Mouse (Mus musculus): ENCODE measurements around the gene Ppp2r5d. TPM values are rescaled to one million over a fixed set of nuclear protein-coding genes. Genes with fewer than 3 reads are reported as not detected.

The Ppp2r5d gene
- polyA plus RNA-seq, 2 experiments = 83.2 to 115 TPM

DNA sequence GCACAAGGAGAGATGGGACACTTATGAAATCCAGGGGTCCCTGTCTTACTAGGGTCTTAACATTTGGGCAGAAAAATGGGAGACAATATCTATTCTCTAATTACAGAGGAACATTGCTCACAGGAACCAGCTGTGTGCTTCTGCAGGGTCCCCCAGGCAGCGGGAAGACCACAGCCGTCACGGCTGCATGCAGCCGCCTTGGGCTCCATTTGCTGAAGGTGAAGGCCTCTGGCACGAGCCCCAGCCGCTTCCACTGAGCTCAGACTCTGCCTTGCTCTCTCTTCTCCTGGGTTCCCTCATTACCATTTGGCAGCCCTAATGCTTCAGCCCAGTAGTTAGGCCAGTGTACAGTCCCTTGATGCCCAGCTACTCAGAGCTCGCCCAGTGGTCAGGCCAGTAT is 16.2 kb upstream of the Ppp2r5d start:
- ATAC-seq (ENCODE audit: low FRiP score, low read depth) (no peak), DNase-seq (ENCODE audit: low spot score) (no peak)
- peaks cover 78% of the 10 kb centered on the region for H3K36me3 ChIP-seq (ENCODE audit: control insufficient read depth, insufficient read depth, low read length)
- no peak for TF ChIP-seq POLR2A (IDR thresholded peaks at IDR 0.05; ENCODE audit: borderline replicate concordance, extremely low read depth, insufficient read depth, insufficient read length)
- H3K27ac ChIP-seq (replicated peaks; ENCODE audit: low read depth, low read length) = no peak overlapping the region
- no peaks in the 10 kb centered on the region for H3K9me3 ChIP-seq (ENCODE audit: control insufficient read depth, low read length)
- no peak overlapping the region for H3K9ac ChIP-seq (ENCODE audit: low read depth, low read length, severe bottlenecking)
- no peak overlapping the region for H3K4me2 ChIP-seq (replicated peaks; ENCODE audit: low read depth, low read length, severe bottlenecking)
- no peak overlapping the region for H3K4me3 ChIP-seq (replicated peaks; ENCODE audit: low read length)
- WGBS = 80% methylated on average over 7 of the region's 7 CpGs
- no peaks in the 10 kb centered on the region for H3K27me3 ChIP-seq (ENCODE audit: control insufficient read depth, insufficient read depth, low read length)
- no peaks in the 10 kb centered on the region for H3K4me1 ChIP-seq (ENCODE audit: control insufficient read depth, insufficient read depth, low read length)

GRCm38 (mm10) chr17:46714756-46715481 is 10.0 kb upstream of the Ppp2r5d start:
- H3K4me3 ChIP-seq (replicated peaks; ENCODE audit: low read length) = no peak overlapping the region

DNA sequence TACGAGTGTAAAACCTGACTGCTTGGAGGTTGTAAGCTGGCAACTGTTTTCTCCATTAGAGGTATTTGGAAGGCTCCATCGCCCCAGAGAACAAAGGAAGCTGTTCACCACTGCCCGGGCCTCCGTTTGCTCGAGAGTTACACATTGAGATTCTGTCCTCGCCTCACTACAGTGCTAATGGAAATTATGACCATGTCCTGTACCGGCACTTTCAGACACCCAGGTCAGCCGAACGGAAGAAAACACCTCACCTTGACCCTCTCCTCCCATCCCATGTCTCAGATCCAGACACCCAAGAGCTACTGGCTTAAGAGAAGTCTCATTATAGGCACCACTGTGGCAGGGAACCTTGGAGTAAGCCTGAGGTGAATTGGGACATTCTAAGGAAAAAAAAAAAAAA is 8.9 kb upstream of the Ppp2r5d start:
- H3K27ac ChIP-seq (replicated peaks; ENCODE audit: low read depth, low read length) = no peak overlapping the region
- no peak for DNase-seq (ENCODE audit: low spot score)
- H3K4me3 ChIP-seq (replicated peaks; ENCODE audit: low read length) = no peak overlapping the region
- H3K4me1 ChIP-seq (ENCODE audit: control insufficient read depth, insufficient read depth, low read length) = peaks cover 7% of the 10 kb centered on the region
- H3K4me2 ChIP-seq (replicated peaks; ENCODE audit: low read depth, low read length, severe bottlenecking) = no peak overlapping the region
- WGBS = 91% methylated on average over 9 of the region's 9 CpGs
- no peaks in the 10 kb centered on the region for H3K27me3 ChIP-seq (ENCODE audit: control insufficient read depth, insufficient read depth, low read length)
- no peaks in the 10 kb centered on the region for H3K9me3 ChIP-seq (ENCODE audit: control insufficient read depth, low read length)
- H3K9ac ChIP-seq (ENCODE audit: low read depth, low read length, severe bottlenecking) = no peak overlapping the region
- no peak for TF ChIP-seq POLR2A (IDR thresholded peaks at IDR 0.05; ENCODE audit: borderline replicate concordance, extremely low read depth, insufficient read depth, insufficient read length)
- H3K36me3 ChIP-seq (ENCODE audit: control insufficient read depth, insufficient read depth, low read length) = peaks cover 35% of the 10 kb centered on the region
- ATAC-seq (ENCODE audit: low FRiP score, low read depth) = no peak

More at GRCm38 (mm10) chr17:46714756-46715481, 10.0 kb upstream of the Ppp2r5d start:
- no peak overlapping the region for H3K4me2 ChIP-seq (replicated peaks; ENCODE audit: low read depth, low read length, severe bottlenecking)
- no peaks in the 10 kb centered on the region for H3K27me3 ChIP-seq (ENCODE audit: control insufficient read depth, insufficient read depth, low read length)
- no peaks in the 10 kb centered on the region for H3K9me3 ChIP-seq (ENCODE audit: control insufficient read depth, low read length)
- no peak overlapping the region for H3K27ac ChIP-seq (replicated peaks; ENCODE audit: low read depth, low read length)
- H3K36me3 ChIP-seq (ENCODE audit: control insufficient read depth, insufficient read depth, low read length) = peaks cover 41% of the 10 kb centered on the region
- no peak overlapping the region for H3K9ac ChIP-seq (ENCODE audit: low read depth, low read length, severe bottlenecking)
- DNase-seq (ENCODE audit: low spot score) (no peak), ATAC-seq (ENCODE audit: low FRiP score, low read depth) (no peak)
- no peak for TF ChIP-seq POLR2A (IDR thresholded peaks at IDR 0.05; ENCODE audit: borderline replicate concordance, extremely low read depth, insufficient read depth, insufficient read length)
- 90% methylated on average over 11 of the region's 11 CpGs for WGBS
- peaks cover 7% of the 10 kb centered on the region for H3K4me1 ChIP-seq (ENCODE audit: control insufficient read depth, insufficient read depth, low read length)

DNA sequence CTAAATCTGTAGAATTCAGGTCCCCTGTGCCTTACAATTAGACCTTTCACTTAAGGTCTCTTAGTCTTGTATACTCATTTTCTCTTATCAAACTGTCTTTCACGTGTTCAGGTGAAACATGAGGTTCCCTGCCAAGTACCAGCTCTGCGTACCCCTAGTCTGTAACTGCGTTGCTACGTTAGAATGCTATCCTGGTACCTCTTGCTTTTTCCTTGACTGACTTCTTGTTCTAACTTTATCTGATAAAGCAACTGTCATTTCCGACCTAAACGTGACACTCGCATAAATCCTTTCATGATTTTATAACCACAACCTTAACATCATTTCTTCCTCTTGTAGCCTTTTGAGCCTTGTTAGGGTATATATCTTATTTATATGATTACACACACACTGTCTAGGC is 7.5 kb upstream of the Ppp2r5d start:
- no peak for TF ChIP-seq POLR2A (IDR thresholded peaks at IDR 0.05; ENCODE audit: borderline replicate concordance, extremely low read depth, insufficient read depth, insufficient read length)
- ATAC-seq (ENCODE audit: low FRiP score, low read depth) = no peak

DNA sequence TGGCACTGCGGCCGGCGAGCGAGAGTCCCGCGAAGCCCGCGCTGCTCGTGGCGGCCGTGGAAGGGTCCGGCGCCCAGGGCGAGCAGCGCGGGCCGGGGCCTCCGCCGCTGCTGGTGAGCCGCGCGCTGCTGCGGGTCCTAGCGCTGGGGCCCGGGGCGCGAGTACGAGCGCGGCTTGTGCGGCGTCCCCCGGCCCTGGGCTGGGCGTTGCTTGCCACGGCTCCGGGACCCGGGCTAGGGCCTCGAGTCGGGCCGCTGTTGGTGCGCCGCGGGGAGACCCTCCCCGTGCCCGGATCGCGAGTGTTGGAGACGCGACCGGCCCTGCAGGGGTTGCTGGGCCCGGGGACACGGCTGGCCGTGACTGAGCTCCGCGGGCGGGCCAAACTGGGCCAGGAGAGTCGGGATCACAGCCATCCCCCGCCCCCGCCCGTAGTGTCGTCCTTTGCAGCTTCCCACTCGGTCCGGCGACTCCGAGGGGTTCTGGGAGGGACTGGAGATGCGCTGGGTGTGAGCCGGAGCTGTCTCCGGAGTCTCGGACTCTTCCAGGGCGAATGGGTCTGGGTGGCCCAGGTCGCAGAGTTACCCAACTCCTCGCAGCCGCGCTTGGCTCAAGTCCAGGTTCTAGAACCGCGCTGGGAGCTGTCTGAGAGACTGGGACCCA is 6.8 kb upstream of the Ppp2r5d start:
- Histone ChIP-seq H3K4me3 (replicated peaks; ENCODE audit: low read length) (peak overlapping the region; percentile 99), H3K9me3 (ENCODE audit: control insufficient read depth, low read length) (no peaks in the 10 kb centered on the region), H3K27ac (replicated peaks; ENCODE audit: low read depth, low read length) (peak overlapping the region; percentile 58), H3K36me3 (ENCODE audit: control insufficient read depth, insufficient read depth, low read length) (peaks cover 25% of the 10 kb centered on the region), H3K9ac (ENCODE audit: low read depth, low read length, severe bottlenecking) (peak overlapping the region; percentile 88), H3K27me3 (ENCODE audit: control insufficient read depth, insufficient read depth, low read length) (no peaks in the 10 kb centered on the region), H3K4me1 (ENCODE audit: control insufficient read depth, insufficient read depth, low read length) (peaks cover 7% of the 10 kb centered on the region), H3K4me2 (replicated peaks; ENCODE audit: low read depth, low read length, severe bottlenecking) (peak overlapping the region; percentile 97)
- DNase-seq (ENCODE audit: low spot score) (no peak), ATAC-seq (ENCODE audit: low FRiP score, low read depth) (peak; percentile 47)
- 1% methylated on average over 37 of the region's 76 CpGs for WGBS
- TF ChIP-seq POLR2A (IDR thresholded peaks at IDR 0.05; ENCODE audit: borderline replicate concordance, extremely low read depth, insufficient read depth, insufficient read length) = no peak

More for the DNA sequence above, 7.5 kb upstream of the Ppp2r5d start:
- 73% methylated on average over 7 of the region's 7 CpGs for WGBS
- Histone ChIP-seq H3K4me2 (replicated peaks; ENCODE audit: low read depth, low read length, severe bottlenecking) (peak overlapping the region; percentile 97), H3K36me3 (ENCODE audit: control insufficient read depth, insufficient read depth, low read length) (peaks cover 30% of the 10 kb centered on the region), H3K9ac (ENCODE audit: low read depth, low read length, severe bottlenecking) (peak overlapping the region; percentile 88), H3K9me3 (ENCODE audit: control insufficient read depth, low read length) (no peaks in the 10 kb centered on the region), H3K4me1 (ENCODE audit: control insufficient read depth, insufficient read depth, low read length) (peaks cover 7% of the 10 kb centered on the region), H3K4me3 (replicated peaks; ENCODE audit: low read length) (peak overlapping the region; percentile 99), H3K27ac (replicated peaks; ENCODE audit: low read depth, low read length) (no peak overlapping the region), H3K27me3 (ENCODE audit: control insufficient read depth, insufficient read depth, low read length) (no peaks in the 10 kb centered on the region)
- DNase-seq (ENCODE audit: low spot score) = no peak
